Mouse (Mus musculus) stomach, embryonic 14.5 days (tissue): ENCODE results near the gene Cct8. TPM values are rescaled to one million over a fixed set of nuclear protein-coding genes. Genes with fewer than 3 reads are reported as not detected.
"Not testable (repeated sequence)": the region's sequence is repeated elsewhere in the genome, so short reads cannot be mapped to it uniquely, and the experiment has no call there.

Experiments used
- ATAC-seq: fragments of 200-750 bp; cut with Nextera tagmentation; 2 replicates; pipeline ENCODE4 v1.8.0; 2017; ENCODE audit warnings: low read depth, moderate TSS enrichment; ENCODE audit not compliant: insufficient number of reproducible peaks, insufficient read depth, low FRiP score
- H3K27ac ChIP-seq: fragments of 300-500 bp; sonication (generic); 2 replicates; pipeline ENCODE4 v1.5.1; 2014; ENCODE audit warnings: mild to moderate bottlenecking, low read length, moderate library complexity, mixed read lengths
- H3K27me3 ChIP-seq: fragments of 300-500 bp; sonication (generic); 2 replicates; pipeline ENCODE4 v1.6.1; 2014; ENCODE audit warnings: low read length, control low read depth, mixed read lengths; ENCODE audit not compliant: control insufficient read depth, insufficient read depth
- H3K36me3 ChIP-seq: fragments of 300-500 bp; sonication (generic); 2 replicates; pipeline ENCODE4 v1.6.1; 2014; ENCODE audit warnings: mild to moderate bottlenecking, control low read depth, low read length, moderate library complexity, mixed read lengths; ENCODE audit not compliant: control insufficient read depth, insufficient read depth
- H3K4me1 ChIP-seq: fragments of 300-500 bp; sonication (generic); 2 replicates; pipeline ENCODE4 v1.6.1; 2014; ENCODE audit warnings: low read length, control low read depth, mixed read lengths; ENCODE audit not compliant: control insufficient read depth, insufficient read depth
- H3K4me2 ChIP-seq: fragments of 300-500 bp; sonication (generic); replicated peaks from 2 replicates; pipeline ENCODE4 v1.6.1; 2014; ENCODE audit warnings: low read depth, low read length, control low read depth
- H3K4me3 ChIP-seq: fragments of 300-500 bp; sonication (generic); 2 replicates; pipeline ENCODE4 v1.5.1; 2014; ENCODE audit warnings: low read depth, low read length, control low read depth
- H3K9ac ChIP-seq: fragments of 300-500 bp; sonication (generic); replicated peaks from 2 replicates; pipeline ENCODE4 v1.6.1; 2014; ENCODE audit warnings: low read depth, mild to moderate bottlenecking, control low read depth, low read length, moderate library complexity, mixed read lengths
- H3K9me3 ChIP-seq: fragments of 300-500 bp; sonication (generic); 2 replicates; pipeline ENCODE4 v1.6.1; 2016; ENCODE audit warnings: low read depth, low read length, control low read depth; ENCODE audit not compliant: control insufficient read depth
- WGBS: fragments of 180-500 bp; shearing (Covaris S2); extraction: QIAGEN DNeasy Blood & Tissue Kit; methylation state at CpG from one replicate; pipeline ENCODE4 v1.1.7; 2014; 5-methylcytosine and 5-hydroxymethylcytosine counted together
- polyA plus RNA-seq: library from polyadenylated mRNA; unstranded; fragments of >200 nt; fragmentation: Nextera tagmentation; extraction: Ambion mirVana; gene quantifications from 2 replicates; pipeline ENCODE4 v1.2.1, GENCODE M21; 2014

Gene Cct8
- polyA plus RNA-seq, 1 experiment from 2014 or later, result 396 TPM

- Histone ChIP-seq H3K9ac (no peak overlapping the region), H3K36me3 (peaks cover 10% of the 10 kb centered on the region; the same call in 1 of the 2 replicates), H3K27ac (no peak overlapping the region), H3K4me2 (no peak overlapping the region), H3K27me3 (no peaks in the 10 kb centered on the region), H3K9me3 (no peaks in the 10 kb centered on the region), H3K4me1 (peaks cover 10% of the 10 kb centered on the region; the same call in 1 of the 2 replicates), H3K4me3 (no peak overlapping the region)
- WGBS, result 87% methylated on average over 6 of the region's 6 CpGs
- ATAC-seq, result no peak
Measured at GRCm38 (mm10) chr16:87497171-87497570, 1.5 kb upstream of the Cct8 start.

GRCm38 (mm10) chr16:87496728-87497127, 1.1 kb upstream of the Cct8 start:
- WGBS, result 91% methylated on average over 2 of the region's 2 CpGs
- Histone ChIP-seq H3K36me3 (peaks cover 14% of the 10 kb centered on the region), H3K4me1 (peaks cover 9% of the 10 kb centered on the region; the same call in 1 of the 2 replicates), H3K9ac (no peak overlapping the region), H3K27me3 (no peaks in the 10 kb centered on the region), H3K4me3 (peak overlapping the region; percentile 97), H3K9me3 (no peaks in the 10 kb centered on the region), H3K27ac (no peak overlapping the region), H3K4me2 (peak overlapping the region; percentile 52)
- no peak for ATAC-seq

- H3K4me2 ChIP-seq, result peak overlapping the region; percentile 82
- H3K27me3 ChIP-seq, result no peaks in the 10 kb centered on the region
- H3K36me3 ChIP-seq, result peaks cover 30% of the 10 kb centered on the region
- peaks cover 4% of the 10 kb centered on the region; the same call in 1 of the 2 replicates for H3K4me1 ChIP-seq
- peak overlapping the region; percentile 97 for H3K4me3 ChIP-seq
- H3K9me3 ChIP-seq, result no peaks in the 10 kb centered on the region
- peak overlapping the region; percentile 81 for H3K27ac ChIP-seq
- peak overlapping the region; percentile 95 for H3K9ac ChIP-seq
- under 1% methylated on average over 39 of the region's 39 CpGs for WGBS
- ATAC-seq, result peak; percentile 29
Measured at GRCm38 (mm10) chr16:87494955-87495655, 568 bp downstream of the Cct8 start.

GRCm38 (mm10) chr16:87492191-87492792, 3.4 kb downstream of the Cct8 start:
- not testable (repeated sequence) for H3K4me1 ChIP-seq, H3K27me3 ChIP-seq, H3K9me3 ChIP-seq, H3K4me2 ChIP-seq, ATAC-seq, H3K9ac ChIP-seq, H3K27ac ChIP-seq, H3K4me3 ChIP-seq
- WGBS, result 93% methylated on average over 12 of the region's 12 CpGs
- peaks cover 55% of the 10 kb centered on the region for H3K36me3 ChIP-seq

- H3K36me3 ChIP-seq, result peaks cover 83% of the 10 kb centered on the region
- H3K27me3 ChIP-seq, result no peaks in the 10 kb centered on the region
- no peaks in the 10 kb centered on the region for H3K4me1 ChIP-seq
- no peak overlapping the region for H3K4me3 ChIP-seq
- no peak overlapping the region for H3K4me2 ChIP-seq
- no peak overlapping the region for H3K27ac ChIP-seq
- H3K9me3 ChIP-seq, result no peaks in the 10 kb centered on the region
- WGBS, result 69% methylated on average over 2 of the region's 2 CpGs
- H3K9ac ChIP-seq, result no peak overlapping the region
- no peak for ATAC-seq
Measured at GRCm38 (mm10) chr16:87488605-87489004, 7.1 kb downstream of the Cct8 start.

GRCm38 (mm10) chr16:87486739-87487138, 8.9 kb downstream of the Cct8 start:
- WGBS, result 94% methylated on average over 5 of the region's 5 CpGs
- ATAC-seq, result no peak

GRCm38 (mm10) chr16:87484367-87484766, 11.3 kb downstream of the Cct8 start:
- H3K27me3 ChIP-seq, result no peaks in the 10 kb centered on the region
- WGBS, result 83% methylated on average over 5 of the region's 5 CpGs
- no peaks in the 10 kb centered on the region for H3K4me1 ChIP-seq
- H3K27ac ChIP-seq, result no peak overlapping the region
- no peak overlapping the region for H3K4me3 ChIP-seq
- H3K9me3 ChIP-seq, result no peaks in the 10 kb centered on the region
- no peak for ATAC-seq
- H3K36me3 ChIP-seq, result peaks cover 75% of the 10 kb centered on the region
- no peak overlapping the region for H3K9ac ChIP-seq
- no peak overlapping the region for H3K4me2 ChIP-seq

More at GRCm38 (mm10) chr16:87486739-87487138, 8.9 kb downstream of the Cct8 start:
- H3K4me2 ChIP-seq, result no peak overlapping the region
- H3K27ac ChIP-seq, result no peak overlapping the region
- no peaks in the 10 kb centered on the region for H3K27me3 ChIP-seq
- peaks cover 87% of the 10 kb centered on the region for H3K36me3 ChIP-seq
- H3K9me3 ChIP-seq, result no peaks in the 10 kb centered on the region
- H3K9ac ChIP-seq, result no peak overlapping the region
- H3K4me3 ChIP-seq, result no peak overlapping the region
- H3K4me1 ChIP-seq, result no peaks in the 10 kb centered on the region

- no peaks in the 10 kb centered on the region for H3K27me3 ChIP-seq
- H3K4me2 ChIP-seq, result no peak overlapping the region
- H3K4me1 ChIP-seq, result no peaks in the 10 kb centered on the region
- WGBS, result 88% methylated on average over 4 of the region's 4 CpGs
- peaks cover 55% of the 10 kb centered on the region for H3K36me3 ChIP-seq
- H3K4me3 ChIP-seq, result no peak overlapping the region
- H3K9ac ChIP-seq, result no peak overlapping the region
- H3K27ac ChIP-seq, result no peak overlapping the region
- no peak for ATAC-seq
- H3K9me3 ChIP-seq, result no peaks in the 10 kb centered on the region
Measured at GRCm38 (mm10) chr16:87470579-87470978, 25.1 kb downstream of the Cct8 start.
